ENCODE assay signal across 9 mouse cellular contexts in the genomic region with DNA sequence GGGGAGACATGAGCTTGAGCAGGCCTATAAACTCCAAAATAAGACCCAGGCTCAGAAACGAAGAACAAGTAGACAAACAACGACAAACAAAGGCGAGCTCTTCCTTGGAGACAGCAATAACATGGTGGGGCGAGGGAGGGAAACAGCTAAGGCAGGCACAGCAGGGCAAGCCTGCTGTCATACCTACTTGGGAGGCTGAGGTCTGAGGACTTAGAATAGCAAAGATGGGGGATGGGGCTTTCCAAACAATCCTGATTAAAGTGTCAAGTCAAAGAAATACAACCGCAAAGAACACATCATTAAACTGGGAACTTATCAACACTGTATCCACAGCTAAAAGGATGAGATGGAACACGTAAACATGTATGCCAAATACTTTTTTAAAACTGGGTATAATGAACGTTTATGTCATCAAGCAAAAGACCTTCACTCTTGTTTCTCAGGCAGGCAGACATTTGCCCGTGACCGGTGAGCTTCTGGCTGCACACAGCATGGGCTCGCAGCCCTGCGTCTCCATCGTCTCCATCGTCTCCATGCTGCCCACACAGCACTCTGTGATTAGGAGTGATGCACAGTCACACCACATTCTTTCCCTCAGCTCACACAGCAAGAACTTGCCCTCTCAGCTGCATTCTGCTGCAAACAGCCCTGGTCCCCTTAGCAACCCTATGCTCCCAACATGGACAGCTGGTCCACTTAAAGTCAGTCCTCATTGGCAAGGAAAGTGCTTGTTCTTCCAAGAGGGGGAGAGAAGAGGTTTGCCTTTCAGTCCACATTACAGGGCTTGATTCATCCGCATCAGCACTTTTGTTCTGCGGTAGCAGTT. TPM values are rescaled to one million over a fixed set of nuclear protein-coding genes. Genes with fewer than 3 reads are reported as not detected.
A peak's percentile ranks its signal among the peaks of the same experiment; 100 is the strongest.
DNase-seq lines count a peak whose midpoint lies in the region; ATAC-seq lines count a peak whose summit lies in the region.
"Had no signal": no experiment of that assay in that cellular context is flagged by ENCODE, and none has a peak within 500 bp of the region (broad histone marks: within the 10 kb centered on the region; RNA-seq: fewer than 3 reads in every experiment).

No protein-coding gene starts in this region.

- peak; percentile 28 to 29 for DNase-seq in right cerebral cortex, adult 2 months (ENCODE audit: low spot score in 2 of 2)
- DNase-seq in right cerebral cortex, postnatal 4 days, result no peak
- peak; percentile 68 for DNase-seq in forebrain, embryonic 14.5 days (ENCODE audit: low spot score)
- peak; percentile 76 for DNase-seq in hindbrain, embryonic 10.5 days (ENCODE audit: low spot score)
- DNase-seq in left cerebral cortex, adult 11 months (ENCODE audit: low spot score), result peak; percentile 19
- no peak for DNase-seq in thymus, postnatal 4 days
- no peak for DNase-seq in adrenal gland, adult 18-20 months (ENCODE audit: low spot score in 2 of 2)

- H3K9ac ChIP-seq in forebrain, embryonic 14.5 days (ENCODE audit: low read length), result no peak overlapping the region
- no peak overlapping the region for H3K9ac ChIP-seq in midbrain, embryonic 15.5 days

- H3K4me1 ChIP-seq in forebrain, embryonic 14.5 days (ENCODE audit: control insufficient read depth, insufficient read depth, low read length), result peaks cover 3% of the 10 kb centered on the region; the same call in 1 of the 2 replicates
- peaks cover 39% of the 10 kb centered on the region for H3K4me1 ChIP-seq in hindbrain, embryonic 10.5 days (replicated peaks)
- peaks cover 12% of the 10 kb centered on the region for H3K4me1 ChIP-seq in midbrain, embryonic 15.5 days

- H3K4me2 ChIP-seq in forebrain, embryonic 14.5 days (ENCODE audit: low read length), result no peak overlapping the region
- no peak overlapping the region for H3K4me2 ChIP-seq in midbrain, embryonic 15.5 days

- ATAC-seq in forebrain, embryonic 14.5 days, result peak; percentile 84
- ATAC-seq in midbrain, embryonic 15.5 days (replicated peaks), result peak; percentile 93

- H3K27me3 ChIP-seq in forebrain, embryonic 14.5 days (replicated peaks; ENCODE audit: control insufficient read depth, insufficient read depth, low read length), result no peaks in the 10 kb centered on the region
- no peaks in the 10 kb centered on the region for H3K27me3 ChIP-seq in hindbrain, embryonic 10.5 days (ENCODE audit: insufficient read depth, poor library complexity, severe bottlenecking)
- no peaks in the 10 kb centered on the region for H3K27me3 ChIP-seq in midbrain, embryonic 15.5 days (replicated peaks)

- no peak overlapping the region for H3K4me3 ChIP-seq in forebrain, embryonic 14.5 days (ENCODE audit: low read depth, low read length)
- peak overlapping the region; percentile 16; the same call in 1 of the 2 replicates for H3K4me3 ChIP-seq in hindbrain, embryonic 10.5 days
- H3K4me3 ChIP-seq in midbrain, embryonic 15.5 days, result no peak overlapping the region

- no peaks in the 10 kb centered on the region; the same call in 1 of the 2 replicates for H3K36me3 ChIP-seq in forebrain, embryonic 14.5 days (ENCODE audit: control insufficient read depth, insufficient read depth, low read length)
- peaks cover 20% of the 10 kb centered on the region; the same call in 1 of the 2 replicates for H3K36me3 ChIP-seq in hindbrain, embryonic 10.5 days
- no peaks in the 10 kb centered on the region for H3K36me3 ChIP-seq in midbrain, embryonic 15.5 days (replicated peaks)

- H3K27ac ChIP-seq in forebrain, embryonic 14.5 days (ENCODE audit: low read depth, low read length), result peak overlapping the region; percentile 48
- peak overlapping the region; percentile 86 for H3K27ac ChIP-seq in hindbrain, embryonic 10.5 days
- H3K27ac ChIP-seq in midbrain, embryonic 15.5 days, result peak overlapping the region; percentile 67

- H3K9me3 ChIP-seq in forebrain, embryonic 14.5 days (replicated peaks; ENCODE audit: control insufficient read depth, low read length), result no peaks in the 10 kb centered on the region
- H3K9me3 ChIP-seq in hindbrain, embryonic 10.5 days, result no peaks in the 10 kb centered on the region
- no peaks in the 10 kb centered on the region for H3K9me3 ChIP-seq in midbrain, embryonic 15.5 days
- H3K9me3 ChIP-seq: G1E had no signal

- 61% methylated on average over 15 of the region's 15 CpGs for WGBS in forebrain, embryonic 14.5 days
- WGBS in hindbrain, embryonic 10.5 days, result 36% methylated on average over 15 of the region's 15 CpGs
- WGBS in midbrain, embryonic 15.5 days, result 27% methylated on average over 15 of the region's 15 CpGs

RNA-seq across cellular contexts. Expression of gene Cct2, which starts 31.1 kb away (rescaled TPM):
- polyA plus RNA-seq in forebrain, embryonic 14.5 days (2014; fragmentation: Nextera tagmentation; extraction: Ambion mirVana), result 315 and 330 TPM in 2 replicates
- polyA plus RNA-seq in hindbrain, embryonic 10.5 days (2016; fragmentation: Nextera tagmentation; extraction: Ambion mirVana), result 264 and 323 TPM in 2 replicates
- polyA plus RNA-seq in midbrain, embryonic 15.5 days (2015; fragmentation: Nextera tagmentation; extraction: Ambion mirVana), result 240 and 244 TPM in 2 replicates
- total RNA-seq in adrenal gland, adult 18-20 months (2021), result 100 to 1,000 TPM; 211 to 254 TPM

RNA-seq across cellular contexts. Expression of gene Lrrc10, which starts 49.6 kb away (rescaled TPM):
- not detected in 2 replicates for polyA plus RNA-seq in forebrain, embryonic 14.5 days (2014; fragmentation: Nextera tagmentation; extraction: Ambion mirVana)
- polyA plus RNA-seq in hindbrain, embryonic 10.5 days (2016; fragmentation: Nextera tagmentation; extraction: Ambion mirVana), result not detected in 2 replicates
- 0.19 TPM in 1 of 2 replicates, not detected in the other for polyA plus RNA-seq in midbrain, embryonic 15.5 days (2015; fragmentation: Nextera tagmentation; extraction: Ambion mirVana)
- total RNA-seq in adrenal gland, adult 18-20 months (2021), result not detected
- total RNA-seq: G1E had no signal

RNA-seq across cellular contexts. Expression of gene Frs2, which starts 53.6 kb away (rescaled TPM):
- polyA plus RNA-seq in forebrain, embryonic 14.5 days (2014; fragmentation: Nextera tagmentation; extraction: Ambion mirVana), result 27.2 and 28.5 TPM in 2 replicates
- polyA plus RNA-seq in hindbrain, embryonic 10.5 days (2016; fragmentation: Nextera tagmentation; extraction: Ambion mirVana), result 19.8 and 21.4 TPM in 2 replicates
- polyA plus RNA-seq in midbrain, embryonic 15.5 days (2015; fragmentation: Nextera tagmentation; extraction: Ambion mirVana), result 21.0 and 22.0 TPM in 2 replicates
- 10 to 100 TPM; 20.5 to 25.4 TPM for total RNA-seq in adrenal gland, adult 18-20 months (2021)

Comparison
In these comparisons a context has a peak if more than half of its experiments do, and no peak if none do; other contexts are left out.
1. DNase-seq: peak in right cerebral cortex, adult 2 months (2 of 2), forebrain, embryonic 14.5 days (single experiment), hindbrain, embryonic 10.5 days (single experiment) and left cerebral cortex, adult 11 months (single experiment); none in right cerebral cortex, postnatal 4 days (single experiment), thymus, postnatal 4 days (single experiment) and adrenal gland, adult 18-20 months (0 of 2).
2. Peak in every context shown above with its lines, with median percentiles within 50 percentile points of each other: H3K27ac ChIP-seq.